Mouse (Mus musculus) thymus, adult 2 months (tissue): Measurements from ENCODE around the gene Bax. TPM values are rescaled to one million over a fixed set of nuclear protein-coding genes. Genes with fewer than 3 reads are reported as not detected.

Experiments used
- DNase-seq: peaks from one replicate; pipeline ENCODE4 v3.0.0; 2021
- H3K27ac ChIP-seq: fragments of 200-500 bp; 2 replicates; pipeline ENCODE4 v1.5.1; 2012; ENCODE audit warnings: low read length, control low read depth; ENCODE audit not compliant: control insufficient read depth, insufficient read depth
- H3K27me3 ChIP-seq: fragments of 200-500 bp; 2 replicates; pipeline ENCODE4 v1.6.1; 2012; ENCODE audit warnings: mild to moderate bottlenecking, low read length, moderate library complexity, mixed read lengths; ENCODE audit not compliant: control insufficient read depth, insufficient read depth
- H3K36me3 ChIP-seq: fragments of 200-500 bp; 2 replicates; pipeline ENCODE4 v1.6.1; 2012; ENCODE audit warnings: mild to moderate bottlenecking, low read length, moderate library complexity; ENCODE audit not compliant: control insufficient read depth, insufficient read depth
- H3K4me1 ChIP-seq: fragments of 200-500 bp; replicated peaks from 2 replicates; pipeline ENCODE4 v1.6.1; 2012; ENCODE audit warnings: low read length; ENCODE audit not compliant: control insufficient read depth, insufficient read depth
- H3K4me3 ChIP-seq: fragments of 200-500 bp; 2 replicates; pipeline ENCODE4 v1.5.1; 2012; ENCODE audit warnings: mild to moderate bottlenecking, low read length, control low read depth, moderate library complexity; ENCODE audit not compliant: control insufficient read depth, insufficient read depth
- CTCF ChIP-seq: fragments of 200-500 bp; IDR thresholded peaks from 2 replicates; pipeline ENCODE4 v1.5.1; 2012; ENCODE audit warnings: mild to moderate bottlenecking, control low read depth, low read length, moderate library complexity, borderline replicate concordance; ENCODE audit not compliant: control insufficient read depth, poor library complexity, insufficient read depth; ENCODE audit errors: extremely low read depth
- POLR2A ChIP-seq: fragments of 200-500 bp; IDR thresholded peaks from 2 replicates; pipeline ENCODE4 v1.6.1; 2012; ENCODE audit warnings: mild to moderate bottlenecking, low read length, control low read depth, moderate library complexity; ENCODE audit not compliant: control insufficient read depth, poor library complexity, insufficient read depth; ENCODE audit errors: extremely low read depth
- WGBS: fragments of 180-500 bp; shearing (Covaris S2); methylation state at CpG from one replicate; pipeline ENCODE4 v1.1.7; 2018; 5-methylcytosine and 5-hydroxymethylcytosine counted together
- polyA plus RNA-seq: library from polyadenylated mRNA; depleted of rRNA; stranded (reverse); fragments of >200 nt; gene quantifications from 2 replicates; pipeline ENCODE4 v1.2.3, GENCODE M21; 2012

Bax gene
- polyA plus RNA-seq, 1 experiment: 184 TPM

DNA sequence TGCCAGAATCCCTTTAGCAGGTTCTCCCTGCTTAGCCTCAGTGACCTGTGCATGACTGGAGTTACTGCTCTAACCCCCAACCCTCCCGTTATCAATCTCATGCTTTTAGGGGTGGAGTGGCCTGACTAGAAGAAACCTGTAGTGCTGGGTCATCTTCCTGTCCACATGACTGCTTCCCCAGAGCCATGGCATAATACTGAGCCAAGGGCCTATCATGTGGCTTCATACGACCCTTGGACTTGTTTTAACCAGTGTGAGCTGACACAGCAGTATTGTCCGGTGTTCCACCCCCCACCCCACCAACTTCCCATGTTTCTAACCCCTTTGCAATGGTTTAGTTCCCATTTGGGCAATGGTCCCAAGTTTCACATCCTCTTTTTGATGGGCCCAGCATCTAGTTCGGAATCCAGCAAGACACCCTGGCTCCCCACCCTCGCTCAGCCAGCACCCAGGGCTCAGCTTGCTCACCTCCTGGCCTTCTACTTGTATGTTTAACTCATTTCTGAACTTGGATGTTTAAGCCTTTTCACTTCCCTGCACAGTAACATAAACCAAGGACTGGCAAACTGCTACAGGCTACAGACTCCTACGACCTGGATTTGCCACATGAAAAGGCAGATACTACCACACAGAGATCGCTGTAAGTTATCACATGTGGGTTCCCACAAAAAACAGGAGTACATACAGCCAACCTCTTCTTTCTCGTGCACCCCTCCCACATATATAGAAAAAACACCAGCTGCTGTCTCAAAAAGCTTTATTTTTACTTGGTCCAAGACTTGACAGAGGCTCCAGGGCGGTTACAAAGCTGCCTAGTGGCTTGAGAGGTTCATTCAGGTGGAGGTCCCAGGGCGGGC lies 9.3 kb downstream of the Bax start:
- no peak overlapping the region for H3K4me3 ChIP-seq
- H3K27me3 ChIP-seq: no peaks in the 10 kb centered on the region
- peaks cover 11% of the 10 kb centered on the region for H3K36me3 ChIP-seq
- peaks cover 20% of the 10 kb centered on the region for H3K4me1 ChIP-seq
- no peak for DNase-seq
- 39% methylated on average over 10 of the region's 10 CpGs for WGBS
- TF ChIP-seq POLR2A (no peak), CTCF (no peak)
- no peak overlapping the region for H3K27ac ChIP-seq

DNA sequence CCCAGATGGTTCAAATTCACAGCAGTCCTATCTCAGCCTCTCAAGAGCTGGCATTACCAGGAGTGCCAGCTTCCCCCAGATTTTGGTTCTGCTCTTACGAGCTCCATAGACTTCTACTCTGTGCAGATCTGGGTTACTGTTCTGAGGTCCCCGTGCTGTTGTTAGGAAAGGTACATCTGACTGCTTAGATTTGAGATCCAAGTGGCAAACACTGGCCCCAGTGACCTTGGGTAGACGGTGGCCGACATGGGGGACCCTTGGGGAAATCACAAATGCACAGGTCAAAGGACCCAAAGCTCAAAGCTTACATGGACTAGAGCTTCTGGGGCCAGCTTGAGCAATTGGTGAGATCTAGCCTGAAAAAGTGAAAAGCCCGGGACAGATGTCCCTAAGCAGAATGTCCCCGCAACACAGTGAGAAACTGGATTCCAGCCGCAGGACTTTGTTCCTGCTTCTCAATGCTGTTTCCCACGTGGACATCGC lies 9.9 kb downstream of the Bax start:
- Histone ChIP-seq H3K27ac (no peak overlapping the region), H3K36me3 (peaks cover 11% of the 10 kb centered on the region), H3K4me1 (peaks cover 20% of the 10 kb centered on the region), H3K4me3 (no peak overlapping the region), H3K27me3 (no peaks in the 10 kb centered on the region)
- 76% methylated on average over 9 of the region's 9 CpGs for WGBS
- TF ChIP-seq POLR2A: no peak
- TF ChIP-seq CTCF: no peak
- DNase-seq: no peak

DNA sequence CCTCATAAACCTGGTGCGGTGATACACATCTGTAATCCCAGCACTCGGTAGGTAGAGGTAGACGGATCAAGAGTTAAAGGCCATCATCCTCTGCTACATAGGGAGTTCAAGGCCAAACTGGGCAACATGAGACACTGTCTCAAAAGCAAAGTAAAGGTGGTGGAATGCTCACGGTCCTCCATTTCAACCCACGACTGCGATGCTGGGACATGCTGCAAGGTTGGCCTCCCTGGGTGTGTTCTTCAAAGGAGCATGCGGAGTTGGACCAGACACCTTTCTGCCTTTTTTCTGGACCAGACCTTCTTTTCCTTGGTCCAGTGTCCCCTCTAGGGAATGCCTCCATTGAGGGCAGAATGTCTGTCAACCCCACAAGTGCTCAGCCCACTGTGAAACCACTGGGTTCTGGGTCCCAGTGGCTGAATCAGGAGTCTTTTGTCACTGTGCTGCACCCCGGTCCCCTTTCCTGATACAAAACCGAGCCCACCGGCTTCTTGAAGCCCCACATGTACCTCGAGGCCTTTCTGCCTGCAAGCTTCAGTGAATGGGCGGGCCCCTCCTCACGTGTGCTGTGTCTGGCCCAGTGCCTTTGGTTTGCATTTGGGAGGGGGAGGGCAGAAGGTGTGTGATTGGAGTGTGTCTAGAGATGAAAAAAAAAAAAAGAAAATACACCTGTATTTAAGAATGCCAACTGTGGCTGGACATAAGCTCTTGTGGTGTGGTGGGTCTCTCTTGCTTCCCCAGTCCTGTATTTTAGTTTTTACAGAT lies 10.6 kb downstream of the Bax start:
- peaks cover 22% of the 10 kb centered on the region for H3K4me1 ChIP-seq
- TF ChIP-seq POLR2A (no peak), CTCF (no peak)
- 88% methylated on average over 13 of the region's 13 CpGs for WGBS
- H3K4me3 ChIP-seq: no peak overlapping the region
- peaks cover 11% of the 10 kb centered on the region for H3K36me3 ChIP-seq
- DNase-seq: no peak
- H3K27me3 ChIP-seq: no peaks in the 10 kb centered on the region
- no peak overlapping the region for H3K27ac ChIP-seq

- Histone ChIP-seq H3K27me3 (no peaks in the 10 kb centered on the region), H3K27ac (no peak overlapping the region), H3K4me3 (no peak overlapping the region), H3K36me3 (peaks cover 11% of the 10 kb centered on the region), H3K4me1 (peaks cover 13% of the 10 kb centered on the region)
- no peak for DNase-seq
- TF ChIP-seq POLR2A (no peak), CTCF (no peak)
- WGBS: 95% methylated on average over 15 of the region's 15 CpGs
These were observed 11.7 kb downstream of the Bax start for GRCm38 (mm10) chr7:45454971-45455370.

DNA sequence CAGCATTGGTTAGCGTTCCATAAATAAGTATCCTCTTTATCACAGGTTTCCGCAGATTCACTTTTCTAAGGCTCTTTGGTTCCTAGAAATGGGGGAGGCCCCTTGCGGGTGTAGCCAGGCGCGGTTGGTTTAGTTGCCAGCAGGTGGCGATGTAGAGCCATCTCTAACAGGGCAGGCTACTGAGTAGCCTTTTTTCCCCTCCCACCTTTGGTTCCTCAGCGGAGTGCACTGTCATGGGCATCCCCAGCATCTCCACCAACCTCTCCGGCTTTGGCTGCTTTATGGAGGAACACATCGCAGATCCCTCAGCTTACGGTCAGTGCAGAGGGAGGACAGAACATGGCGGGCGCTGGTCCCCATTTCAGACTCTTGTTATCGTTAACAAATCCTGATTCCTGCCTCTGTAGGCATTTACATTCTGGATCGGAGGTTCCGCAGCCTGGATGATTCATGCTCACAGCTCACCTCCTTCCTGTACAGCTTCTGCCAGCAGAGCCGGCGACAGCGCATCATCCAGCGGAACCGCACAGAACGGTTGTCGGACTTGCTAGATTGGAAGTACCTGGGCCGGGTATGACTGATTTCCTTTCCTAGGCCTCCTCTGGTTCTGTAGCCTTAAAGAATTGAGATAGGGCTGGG lies 15.2 kb downstream of the Bax start:
- Histone ChIP-seq H3K4me3 (no peak overlapping the region), H3K27me3 (no peaks in the 10 kb centered on the region), H3K4me1 (peaks cover 2% of the 10 kb centered on the region; the same call in 1 of the 2 replicates), H3K27ac (no peak overlapping the region), H3K36me3 (no peaks in the 10 kb centered on the region)
- WGBS: 63% methylated on average over 23 of the region's 23 CpGs
- TF ChIP-seq CTCF: peak; percentile 90
- no peak for TF ChIP-seq POLR2A
- DNase-seq: peak; percentile 83

DNA sequence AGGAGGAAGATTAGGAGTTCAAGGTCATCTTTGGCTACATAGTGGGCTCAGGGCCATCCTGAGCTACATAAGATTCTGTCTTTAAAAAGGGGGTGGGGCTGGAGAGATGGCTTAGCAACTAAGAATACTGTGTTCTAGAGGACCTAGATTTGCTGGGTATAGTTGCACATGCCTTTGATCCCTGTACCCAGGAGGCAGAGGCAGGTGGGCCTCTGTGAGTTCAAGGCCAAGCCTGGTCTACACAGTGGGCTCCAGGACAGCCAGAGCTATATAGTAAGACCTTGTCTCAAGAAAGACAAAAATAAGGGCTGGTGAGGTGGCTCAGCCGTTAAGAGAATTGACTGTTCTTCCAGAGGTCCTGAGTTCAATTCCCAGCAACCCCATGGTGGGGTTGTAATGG lies 16.7 kb downstream of the Bax start:
- 100% methylated on average over 1 of the region's 1 CpGs for WGBS
- H3K27me3 ChIP-seq: no peaks in the 10 kb centered on the region
- no peak overlapping the region for H3K4me3 ChIP-seq
- no peak for DNase-seq
- no peak for TF ChIP-seq CTCF
- TF ChIP-seq POLR2A: no peak
- no peak overlapping the region for H3K27ac ChIP-seq
- peaks cover 2% of the 10 kb centered on the region; the same call in 1 of the 2 replicates for H3K4me1 ChIP-seq
- H3K36me3 ChIP-seq: no peaks in the 10 kb centered on the region
